Mouse (Mus musculus): Measurements from ENCODE around the gene Tmed2. TPM values are rescaled to one million over a fixed set of nuclear protein-coding genes. Genes with fewer than 3 reads are reported as not detected.
A peak's percentile ranks its signal among the peaks of the same experiment; 100 is the strongest.
"Not testable (repeated sequence)": the region's sequence is repeated elsewhere in the genome, so short reads cannot be mapped to it uniquely, and the experiment has no call there.

Gene Tmed2
- 226 and 254 TPM in 2 replicates for polyA plus RNA-seq (2012; rRNA removed)

DNA sequence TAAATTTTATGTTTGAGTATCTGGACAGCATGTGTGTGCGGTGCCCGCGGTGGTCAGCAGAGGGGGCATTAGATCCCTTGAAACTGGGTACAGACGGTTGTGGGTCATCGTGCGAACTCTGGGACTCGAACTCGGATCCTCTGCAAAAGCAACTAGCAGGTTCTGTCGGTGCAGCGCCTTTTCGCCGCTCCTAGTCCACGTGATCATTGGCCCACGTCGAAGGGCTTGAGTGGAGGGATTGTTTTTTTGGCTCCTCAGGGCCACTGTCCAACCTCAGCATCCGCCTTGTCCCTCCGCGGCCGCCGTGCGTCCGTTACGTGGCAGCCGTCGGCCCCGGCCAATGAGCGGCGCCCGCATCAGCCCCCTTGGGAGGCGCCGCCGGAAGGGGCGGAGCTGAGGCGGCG, at the start of gene Tmed2:
Tmed2 (plus strand) TSS at position 313 of the 404 bp plus-strand sequence.
- peak; percentile 94 for DNase-seq (ENCODE audit: low spot score)

DNA sequence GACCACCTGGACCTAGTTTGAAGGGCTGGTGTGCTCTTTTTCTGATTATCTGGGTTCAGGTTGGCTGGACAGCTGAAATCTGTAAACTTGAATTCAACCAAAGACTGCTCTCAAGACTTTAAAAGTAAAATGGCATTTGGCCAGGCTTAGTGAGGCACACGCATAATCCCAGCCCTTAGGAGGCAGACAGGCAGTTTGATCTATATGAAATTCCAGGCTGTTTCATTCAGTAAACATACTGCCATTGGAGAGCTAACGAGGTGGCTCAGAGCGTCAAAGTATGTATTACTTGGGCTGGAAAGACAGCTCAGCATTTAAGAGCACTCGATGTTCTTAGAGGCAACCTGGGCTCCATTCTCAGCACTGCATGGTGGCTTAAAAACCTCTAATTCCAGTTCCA, 48.8 kb upstream of the Tmed2 start:
- no peak for DNase-seq (ENCODE audit: low spot score)

DNA sequence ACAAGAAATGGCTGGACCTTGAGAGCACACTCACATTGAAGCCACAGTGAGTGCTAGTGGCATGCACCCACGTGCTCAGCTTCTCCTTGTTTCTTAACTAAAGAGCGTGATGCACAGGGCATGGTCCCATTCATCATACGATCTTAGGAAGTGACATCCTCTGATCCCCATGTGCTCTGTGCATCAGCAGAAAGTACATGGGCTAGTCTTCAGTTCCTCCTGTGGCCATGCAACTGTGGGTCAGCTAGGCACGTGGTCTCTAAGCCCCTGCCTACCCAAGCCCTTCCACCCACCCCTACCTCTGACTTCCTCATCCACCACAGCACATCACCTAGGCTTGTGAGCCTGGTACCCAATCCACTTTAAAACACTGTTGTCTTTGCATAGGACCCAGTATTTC, 47.9 kb upstream of the Tmed2 start:
- no peak for DNase-seq (ENCODE audit: low spot score)

DNA sequence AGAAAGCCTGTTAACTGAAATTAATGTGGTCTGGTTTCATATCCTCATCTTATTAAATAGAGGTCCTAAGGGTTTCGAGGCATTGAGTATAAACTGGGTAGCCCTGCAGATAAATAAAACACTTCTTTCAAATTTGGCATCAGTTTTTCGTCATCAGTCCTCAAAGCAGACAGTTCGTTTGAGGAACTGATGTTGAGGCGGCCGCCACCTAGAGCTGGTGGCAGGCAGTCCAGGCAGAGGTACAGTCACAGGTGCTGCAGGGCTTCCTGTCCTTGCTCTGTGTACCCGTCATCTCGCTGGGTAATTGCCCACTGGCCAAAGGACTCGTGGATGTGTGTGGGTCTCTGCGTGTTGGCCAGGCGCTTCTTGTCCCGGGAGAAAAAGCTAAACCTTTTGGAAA, 47.0 kb upstream of the Tmed2 start:
- DNase-seq (ENCODE audit: low spot score): no peak

DNA sequence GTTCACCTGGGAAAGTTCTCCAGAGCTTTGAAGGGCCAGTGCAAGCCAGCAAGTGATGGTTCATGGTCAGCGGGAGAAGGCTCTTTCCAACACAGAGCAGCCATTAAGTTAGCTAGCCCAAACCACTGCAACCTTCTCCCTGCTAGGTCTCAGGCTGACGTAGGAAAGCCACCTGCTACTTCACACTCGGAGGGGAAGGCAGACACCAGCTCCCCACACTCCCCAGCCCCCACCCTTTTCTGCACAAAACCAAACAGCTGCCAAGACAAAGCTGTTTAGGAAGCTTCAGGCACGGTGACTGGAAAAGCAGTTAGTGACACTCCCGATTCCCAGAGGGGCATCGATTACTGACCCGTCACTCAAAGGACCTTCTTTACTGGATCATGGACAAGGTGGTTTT, 44.9 kb upstream of the Tmed2 start:
- DNase-seq (ENCODE audit: low spot score): no peak

DNA sequence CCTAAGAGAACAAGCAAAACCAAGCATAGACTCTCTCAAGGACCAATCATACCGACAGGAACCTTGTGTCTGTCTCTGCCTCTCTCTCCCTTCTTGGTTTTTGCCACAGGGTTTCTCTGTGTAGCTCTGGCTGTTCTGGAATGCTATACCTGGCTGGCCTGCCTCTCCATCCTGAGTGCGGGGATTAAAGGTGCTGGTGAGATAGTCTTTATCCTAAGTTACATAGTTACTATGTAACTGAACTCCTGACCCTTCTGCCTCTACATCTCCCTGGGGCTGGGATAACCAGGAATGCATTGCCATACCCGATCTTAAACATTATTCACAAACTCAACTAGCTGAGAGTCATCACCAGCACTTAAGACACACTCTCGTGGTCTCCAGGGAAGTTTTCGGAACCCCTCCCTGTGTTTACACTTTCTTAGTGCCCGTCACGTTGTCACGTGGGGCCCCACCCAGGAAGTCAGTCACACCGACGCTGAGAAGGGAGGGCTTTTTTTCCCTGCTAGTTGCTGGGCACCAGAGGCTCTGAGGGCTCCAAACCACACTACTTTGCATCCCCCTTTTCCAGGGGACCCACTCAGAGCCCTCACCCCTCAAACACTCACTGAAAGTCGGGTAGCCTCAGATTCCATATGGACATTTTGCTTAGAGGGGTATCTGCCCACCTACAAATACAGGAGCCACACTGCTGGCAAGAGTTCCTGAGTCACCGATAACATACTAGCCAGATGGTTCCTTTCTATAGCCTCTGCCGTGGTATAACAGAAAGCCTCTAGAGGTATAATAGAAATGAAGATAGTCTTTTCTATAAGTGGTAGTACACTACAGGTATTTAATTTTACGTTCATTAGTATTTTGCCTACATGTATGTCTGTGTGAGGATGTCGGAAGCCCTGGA, 43.6 kb upstream of the Tmed2 start:
- no peak for DNase-seq (ENCODE audit: low spot score)

DNA sequence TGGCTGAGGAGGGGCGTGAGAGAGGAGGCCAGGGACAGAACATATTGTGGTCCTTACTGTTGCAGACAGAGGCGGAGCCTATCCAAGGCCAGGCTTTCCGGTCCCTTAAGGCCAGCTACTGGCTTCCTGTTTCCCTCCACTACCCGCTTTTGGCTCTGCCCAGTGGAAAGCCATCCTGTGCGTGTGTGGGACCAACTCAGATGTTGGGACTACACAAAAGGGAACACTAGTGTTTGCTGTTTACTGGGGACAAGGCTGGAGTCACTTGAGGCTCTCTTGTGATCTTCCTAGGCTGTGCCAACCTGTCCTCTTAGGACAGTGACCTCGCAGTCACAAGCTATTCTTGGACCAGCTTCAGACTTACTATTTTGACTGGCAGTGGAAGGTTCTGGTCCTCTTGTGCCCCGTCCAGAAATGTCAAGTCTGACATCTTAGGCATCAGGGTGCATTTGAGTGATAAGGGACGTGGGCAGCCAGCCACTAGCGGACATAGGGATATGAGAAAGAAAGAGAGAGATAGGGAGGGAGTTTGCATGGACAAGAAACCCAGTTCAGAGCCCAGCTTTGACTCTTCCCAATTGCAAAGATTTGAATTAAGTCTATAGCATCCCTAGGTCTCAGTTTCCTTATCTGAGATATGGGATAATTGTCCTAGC, 42.1 kb upstream of the Tmed2 start:
- no peak for DNase-seq (ENCODE audit: low spot score)

DNA sequence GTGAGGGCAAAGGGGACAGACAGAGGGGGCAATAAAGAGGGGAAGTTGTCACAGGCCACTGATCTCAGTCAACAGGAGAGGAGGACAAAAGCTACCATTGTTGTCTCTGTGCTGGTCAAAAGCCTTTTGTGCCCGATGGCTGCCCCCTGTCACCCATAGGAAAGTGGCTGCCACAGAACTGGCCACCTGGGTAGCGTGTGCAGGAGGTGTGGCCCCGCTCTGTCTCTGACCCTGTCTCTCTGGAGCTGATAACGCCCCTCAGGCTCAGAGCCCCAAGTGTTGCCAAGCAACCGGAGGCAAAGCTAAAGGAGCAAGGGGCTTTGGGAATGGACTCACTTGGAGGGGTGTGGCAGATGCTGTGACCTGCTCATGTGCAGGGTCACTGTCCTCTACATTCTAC, 41.5 kb upstream of the Tmed2 start:
- no peak for DNase-seq (ENCODE audit: low spot score)

DNA sequence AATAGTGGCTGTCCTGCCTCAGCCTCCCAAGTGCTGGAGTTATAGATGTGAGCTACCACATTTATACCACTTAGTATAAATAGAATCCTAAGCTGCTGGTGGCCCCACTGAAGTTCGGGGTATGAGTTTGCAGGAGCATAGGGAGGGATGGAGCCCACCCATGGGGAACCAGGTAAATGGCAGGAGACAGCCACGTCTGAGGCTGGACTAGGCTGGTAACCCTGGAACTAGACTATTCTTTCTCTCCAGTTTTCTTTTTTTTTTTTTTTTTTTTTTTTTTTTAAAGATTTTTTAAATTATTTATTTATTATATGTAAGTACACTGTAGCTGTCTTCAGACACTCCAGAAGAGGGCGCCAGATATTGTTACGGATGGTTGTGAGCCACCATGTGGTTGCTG, 40.5 kb upstream of the Tmed2 start:
- DNase-seq (ENCODE audit: low spot score): not testable (repeated sequence)

DNA sequence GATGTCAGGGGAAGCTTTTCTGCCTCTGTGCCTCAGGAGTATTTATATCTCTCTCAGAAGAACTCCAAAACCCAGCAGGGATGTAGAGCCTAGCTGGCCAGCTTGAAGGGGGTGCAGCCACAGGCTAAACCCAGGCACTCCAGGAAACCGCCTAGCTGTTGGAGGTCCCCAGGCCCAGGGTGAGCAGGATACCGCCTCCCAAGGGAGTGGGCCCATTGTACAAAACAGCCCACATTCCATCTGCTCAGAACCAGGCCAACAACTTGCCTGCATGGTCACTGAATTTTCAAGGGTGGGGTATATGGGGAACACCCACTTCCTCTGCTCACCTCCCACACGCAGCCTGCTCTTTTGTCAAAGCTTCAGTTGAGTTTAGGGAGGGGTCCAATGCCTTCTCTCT, 39.9 kb upstream of the Tmed2 start:
- no peak for DNase-seq (ENCODE audit: low spot score)

DNA sequence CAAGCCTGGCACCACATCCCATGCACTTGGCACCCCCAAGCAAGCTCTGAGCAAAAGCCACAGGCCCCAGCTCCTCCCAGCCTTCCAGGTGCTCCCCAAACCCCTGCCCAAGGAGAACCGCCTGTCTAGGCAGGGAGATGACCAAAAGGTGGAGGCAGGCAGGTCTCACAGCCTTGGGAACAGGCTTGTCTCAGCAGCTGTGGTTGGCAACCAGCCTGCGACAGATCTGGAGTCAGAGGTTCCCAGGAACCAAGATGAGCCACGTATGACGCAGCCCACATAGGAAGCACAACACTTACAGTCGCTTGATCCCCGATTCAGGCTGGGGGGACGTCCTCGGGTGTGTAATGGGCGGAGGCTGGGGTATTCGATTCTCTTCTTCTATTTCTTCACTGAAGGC, 39.0 kb upstream of the Tmed2 start:
- DNase-seq (ENCODE audit: low spot score): no peak

DNA sequence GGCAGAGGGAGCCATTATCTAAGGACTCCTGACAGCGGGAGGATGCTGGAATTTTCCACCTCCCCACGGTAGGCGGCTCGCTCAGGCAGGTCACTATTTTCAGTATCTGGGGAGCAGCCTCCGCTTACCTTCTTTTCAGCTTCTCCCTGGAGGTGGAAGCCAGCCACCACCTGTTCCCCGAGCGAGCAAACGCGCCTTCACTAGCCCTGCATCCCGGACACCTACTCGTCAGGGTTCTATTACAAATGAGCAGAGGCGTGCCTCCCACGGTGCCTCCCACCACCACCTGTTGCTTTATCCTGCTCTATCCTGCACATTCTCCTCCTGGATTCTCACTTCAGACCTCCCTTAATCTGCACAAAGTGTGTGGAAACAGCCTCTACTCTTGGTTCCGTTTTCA, 36.8 kb upstream of the Tmed2 start:
- DNase-seq (ENCODE audit: low spot score): no peak

DNA sequence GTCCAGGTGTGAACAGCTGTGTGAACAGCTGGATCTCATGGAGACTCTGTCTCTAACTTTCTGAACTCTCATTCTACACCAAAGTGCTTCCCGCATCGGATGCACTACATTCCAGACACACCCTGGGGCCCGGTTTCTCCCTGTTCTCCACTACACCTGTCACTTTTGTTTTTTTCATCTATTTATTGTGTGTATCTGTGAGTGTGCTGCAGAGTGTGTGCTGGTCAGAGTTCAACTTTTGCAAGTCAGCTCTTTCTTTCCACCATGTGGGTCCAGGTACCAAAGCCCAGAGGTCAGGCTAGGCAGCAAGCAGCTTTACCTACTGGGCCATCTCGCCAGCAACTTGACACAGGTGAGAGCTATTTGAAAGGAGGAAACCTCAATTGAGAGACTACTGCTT, 35.3 kb upstream of the Tmed2 start:
- DNase-seq (ENCODE audit: low spot score): no peak

DNA sequence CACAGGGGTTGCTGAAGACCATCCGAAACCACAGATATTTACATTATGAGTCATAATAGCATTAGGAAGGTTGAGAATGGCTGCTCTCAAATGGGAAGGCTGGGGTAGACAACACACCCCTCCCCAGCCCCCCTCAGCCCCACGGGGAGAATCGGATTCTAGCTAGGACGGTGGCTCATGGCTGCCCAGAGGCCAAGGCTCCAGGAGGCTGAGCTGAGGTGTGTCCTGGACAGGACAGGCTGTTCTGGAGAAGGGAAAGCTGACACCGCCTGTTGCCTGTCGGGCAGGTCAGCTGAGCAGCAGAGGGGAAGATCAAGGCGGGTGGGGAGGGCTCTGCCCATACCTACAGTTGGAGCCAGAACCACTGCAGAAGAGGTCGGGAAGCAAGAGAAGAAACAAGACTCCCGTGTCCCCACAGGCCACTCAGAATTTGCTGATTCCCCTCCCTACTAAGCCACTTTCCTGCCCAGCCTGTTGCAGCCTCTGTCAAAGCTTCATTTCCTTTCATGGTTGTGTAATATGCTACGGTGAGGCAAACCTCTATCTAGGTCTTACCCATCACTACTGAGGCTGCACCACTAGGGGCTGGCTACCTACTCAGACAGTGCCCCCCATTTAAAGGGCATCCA, 33.6 kb upstream of the Tmed2 start:
- DNase-seq (ENCODE audit: low spot score): no peak

DNA sequence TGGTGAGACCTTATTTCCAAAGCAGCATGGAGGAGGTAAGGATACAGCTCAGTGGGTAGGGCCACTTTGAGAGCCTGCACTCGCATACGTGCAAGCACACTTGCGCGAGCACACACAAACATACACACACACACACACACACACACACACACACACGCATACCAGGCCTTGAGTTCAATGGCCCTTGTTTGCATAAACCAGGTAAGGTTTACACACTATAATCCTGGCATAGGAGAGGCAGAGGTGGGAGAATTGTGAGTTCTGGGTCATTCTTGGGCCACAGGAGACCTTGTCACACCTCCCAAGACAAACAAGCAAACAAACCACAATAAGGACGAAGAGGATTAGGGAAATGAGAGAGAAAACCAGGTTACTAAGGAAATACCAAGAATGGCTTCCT, 31.3 kb upstream of the Tmed2 start:
- DNase-seq (ENCODE audit: low spot score): no peak

DNA sequence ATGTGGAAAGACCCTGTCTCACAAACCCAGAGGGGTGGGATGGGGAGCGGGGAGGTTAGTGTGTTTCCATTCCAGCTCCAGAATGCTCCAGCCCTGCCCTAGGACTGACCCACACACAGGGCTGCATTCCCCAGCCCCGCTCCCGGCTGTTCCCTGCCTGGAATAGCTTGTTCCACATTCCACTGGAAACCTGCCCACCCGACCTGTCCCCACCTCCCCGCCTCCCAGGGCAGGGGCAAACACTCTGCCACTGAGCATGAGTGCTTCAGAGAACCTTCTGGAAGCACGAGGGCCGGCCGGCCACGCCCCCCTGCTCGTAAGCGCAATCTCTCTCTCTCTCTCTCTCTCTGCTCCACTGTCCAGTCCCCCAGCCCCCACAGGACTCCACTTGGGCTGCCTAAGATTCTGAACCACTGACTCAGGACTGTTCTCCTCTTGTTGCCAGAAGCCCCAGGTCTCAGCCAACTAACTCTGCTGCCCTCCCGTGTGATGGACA, 30.7 kb upstream of the Tmed2 start:
- DNase-seq (ENCODE audit: low spot score): no peak

DNA sequence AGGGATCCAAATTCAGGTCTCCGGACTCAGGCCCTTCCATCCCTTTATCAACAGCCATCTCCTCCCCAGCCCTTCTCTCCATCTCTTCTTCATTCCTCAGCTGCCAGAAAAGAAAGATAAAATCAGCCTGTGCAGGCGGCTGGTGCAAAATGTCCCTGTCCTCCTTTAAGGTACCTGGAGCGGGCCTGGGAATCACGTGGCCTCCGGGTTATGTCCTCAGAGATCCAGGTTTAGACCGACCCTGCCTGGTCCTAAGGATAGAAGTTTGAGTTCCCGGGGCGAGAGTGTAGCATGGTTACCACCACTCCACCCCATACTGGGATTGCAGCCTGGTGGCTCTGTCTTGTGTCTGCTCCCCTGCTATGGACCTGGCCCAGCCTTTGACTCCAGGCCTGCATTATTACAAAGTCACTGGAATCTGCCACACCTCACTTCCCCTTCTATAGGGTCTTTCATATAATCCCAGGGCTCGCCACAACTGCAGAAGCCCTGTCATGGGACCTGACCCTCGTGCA, 29.9 kb upstream of the Tmed2 start:
- no peak for DNase-seq (ENCODE audit: low spot score)

DNA sequence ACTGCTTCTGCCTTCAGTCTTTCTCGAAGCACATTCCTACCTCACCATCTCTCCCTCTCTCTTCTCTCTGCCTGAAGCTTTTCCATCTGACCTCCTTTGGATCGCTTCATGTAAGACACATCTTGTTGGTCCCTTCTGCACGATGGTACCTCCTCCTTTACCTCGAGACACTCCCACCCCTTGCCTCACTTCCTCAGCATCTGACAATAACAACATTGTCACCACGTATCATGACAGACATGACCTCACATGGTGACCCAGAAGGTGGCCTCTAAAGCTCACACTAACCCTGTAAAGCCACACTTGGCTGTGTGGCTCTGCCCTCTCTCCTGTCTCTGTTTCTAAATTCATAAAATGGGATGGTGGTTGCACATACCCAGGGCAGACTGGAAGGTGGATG, 24.7 kb upstream of the Tmed2 start:
- DNase-seq (ENCODE audit: low spot score): no peak

DNA sequence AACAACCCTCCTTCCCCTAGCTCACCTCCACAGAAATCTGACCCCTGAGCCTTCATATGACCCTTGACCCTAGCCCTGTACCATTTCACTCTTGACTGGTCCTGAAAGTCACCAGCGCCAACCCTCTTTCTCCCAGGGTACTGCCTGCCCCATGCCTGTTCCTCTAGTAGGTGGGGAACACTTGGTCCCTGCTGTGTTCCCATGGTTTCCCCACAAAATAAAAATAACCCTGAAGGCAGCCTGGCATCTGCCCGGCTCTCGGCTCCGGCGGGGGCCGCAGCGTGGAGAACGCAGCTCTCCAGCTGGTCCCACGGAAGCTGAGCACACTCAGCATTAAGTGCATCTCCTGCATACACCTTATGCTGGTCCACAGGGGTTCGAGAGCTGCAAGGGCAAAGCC, 21.8 kb upstream of the Tmed2 start:
- DNase-seq (ENCODE audit: low spot score): no peak

DNA sequence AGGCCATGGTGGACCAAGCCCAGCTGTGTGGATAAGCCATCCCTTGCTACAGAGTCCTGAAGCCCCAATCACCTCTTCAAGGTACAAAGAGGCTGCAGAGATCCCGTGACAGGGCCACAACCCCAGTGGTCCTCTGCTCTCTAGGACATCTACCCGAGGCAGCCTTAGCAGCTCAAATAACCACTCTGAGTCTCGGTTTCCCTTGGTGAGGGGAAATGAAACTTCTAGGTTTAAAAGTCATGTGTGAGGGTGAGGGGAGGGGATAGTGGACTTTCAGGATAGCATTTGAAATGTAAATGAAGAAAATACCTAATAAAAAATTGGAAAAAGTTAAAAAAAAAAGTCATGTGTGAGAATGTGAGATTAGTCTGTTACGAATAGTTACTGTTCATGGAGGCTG, 18.9 kb upstream of the Tmed2 start:
- DNase-seq (ENCODE audit: low spot score): no peak

DNA sequence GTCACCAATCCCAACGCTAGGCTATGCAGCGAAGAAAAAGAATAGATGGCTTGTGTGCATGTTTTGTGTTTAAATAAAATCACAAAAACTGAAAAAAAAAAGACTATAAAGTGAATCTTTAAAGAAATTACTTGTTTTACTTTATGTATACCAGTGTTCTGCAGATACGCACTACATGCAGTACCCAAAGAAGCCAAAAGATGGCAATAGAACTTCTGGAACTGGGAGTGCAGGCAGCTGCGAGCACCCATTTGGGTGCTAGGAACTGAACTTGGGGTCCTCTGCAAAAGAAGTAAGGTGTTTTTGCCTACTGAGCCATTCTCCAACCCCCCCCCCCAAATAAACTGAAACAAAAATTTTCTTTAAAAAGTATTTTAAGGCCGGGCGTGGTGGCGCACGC, 17.5 kb upstream of the Tmed2 start:
- no peak for DNase-seq (ENCODE audit: low spot score)

DNA sequence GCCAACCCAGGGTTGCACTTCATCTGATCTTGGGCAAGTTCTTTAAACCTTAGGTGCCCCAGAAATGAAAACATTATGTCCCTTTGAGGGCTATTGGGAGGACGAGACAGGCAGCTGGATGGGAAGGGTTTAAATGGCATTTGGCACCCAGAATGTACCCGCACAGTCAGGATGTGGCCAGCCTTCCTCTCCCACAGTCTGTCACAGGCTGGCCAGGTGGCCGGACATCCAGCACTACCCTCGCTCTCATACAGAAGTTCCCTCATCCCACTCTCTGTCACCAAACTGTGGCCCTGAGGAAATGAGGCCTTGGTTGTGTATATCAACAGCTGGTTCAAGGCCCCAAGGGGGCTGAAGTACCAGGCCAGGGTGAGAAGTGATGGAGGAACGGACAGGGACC, 15.6 kb upstream of the Tmed2 start:
- DNase-seq (ENCODE audit: low spot score): no peak

DNA sequence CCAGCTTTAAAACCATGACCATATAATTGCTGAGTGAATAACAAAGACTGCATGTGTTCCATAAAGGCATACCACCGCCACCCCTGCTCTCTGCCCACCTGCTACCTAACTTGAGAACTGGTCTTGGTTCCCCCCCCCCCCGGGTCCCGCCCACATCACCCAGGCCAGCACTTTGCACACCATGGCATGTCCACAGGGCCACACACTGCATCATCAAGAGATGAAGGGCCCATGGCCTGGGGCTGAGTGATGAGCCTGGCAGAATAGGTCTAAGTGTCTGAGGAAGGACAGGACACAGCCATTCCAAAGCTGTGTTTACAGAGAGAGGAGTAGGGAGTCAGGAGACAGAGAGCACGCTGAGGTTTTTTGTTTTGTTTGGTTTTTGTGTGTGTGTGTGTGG, 12.1 kb upstream of the Tmed2 start:
- no peak for DNase-seq (ENCODE audit: low spot score)

All from urinary bladder, adult 2 months (tissue).